ENCODE assay signal across 21 mouse cellular contexts in the genomic region with DNA sequence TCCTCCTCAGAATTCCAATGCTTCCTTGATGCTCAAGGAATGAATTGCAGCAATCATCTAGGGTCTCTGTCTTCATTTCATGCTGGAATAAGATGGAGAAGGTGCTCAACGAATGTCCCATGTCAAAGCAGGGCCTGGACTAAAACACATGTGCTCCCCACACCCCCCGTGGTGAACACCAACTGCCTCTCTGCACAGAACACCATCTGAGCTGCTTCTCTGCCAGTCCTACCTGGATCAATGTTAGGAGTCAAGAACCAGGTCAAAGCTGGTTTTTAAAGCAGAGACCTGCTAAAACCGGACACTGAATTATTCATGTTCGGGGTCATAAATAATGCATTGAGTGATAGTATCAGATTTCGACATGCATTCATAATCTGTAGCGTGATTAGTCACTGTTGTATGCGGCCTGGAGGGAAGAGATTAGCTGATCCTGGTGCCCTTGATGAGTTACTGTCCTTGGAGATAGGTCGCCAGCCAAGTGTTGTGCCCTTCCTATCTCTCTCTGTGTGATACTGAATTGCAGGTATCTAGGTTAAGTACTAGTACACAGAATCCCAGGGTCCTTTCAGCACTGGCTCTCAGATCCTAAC.
A peak's percentile ranks its signal among the peaks of the same experiment; 100 is the strongest.
DNase-seq lines count a peak whose midpoint lies in the region; ATAC-seq lines count a peak whose summit lies in the region.
"Had no signal": no experiment of that assay in that cellular context is flagged by ENCODE, and none has a peak within 500 bp of the region (broad histone marks: within the 10 kb centered on the region; RNA-seq: fewer than 3 reads in every experiment).

No protein-coding gene starts in this region.

- no peak overlapping the region for H3K9ac ChIP-seq in hindbrain, embryonic 11.5 days (ENCODE audit: low read depth, low read length)
- no peak overlapping the region for H3K9ac ChIP-seq in hindbrain, embryonic 16.5 days (ENCODE audit: low read depth, low read length)
- no peak overlapping the region for H3K9ac ChIP-seq in midbrain, embryonic 13.5 days (replicated peaks)
- no peak overlapping the region for H3K9ac ChIP-seq in midbrain, embryonic 16.5 days (ENCODE audit: low read depth, low read length)
- no peak overlapping the region for H3K9ac ChIP-seq in liver, embryonic 11.5 days (ENCODE audit: low read depth, low read length)
- H3K9ac ChIP-seq: limb, embryonic 12.5 days; liver, embryonic 13.5 days; lung, embryonic 14.5 days; neural tube, embryonic 15.5 days; stomach, embryonic 15.5 days had no signal

- no peaks in the 10 kb centered on the region for H3K9me3 ChIP-seq in hindbrain, embryonic 11.5 days (ENCODE audit: control insufficient read depth, low read length)
- H3K9me3 ChIP-seq in hindbrain, embryonic 16.5 days (ENCODE audit: control insufficient read depth, low read length), result no peaks in the 10 kb centered on the region
- H3K9me3 ChIP-seq in midbrain, embryonic 13.5 days, result no peaks in the 10 kb centered on the region
- H3K9me3 ChIP-seq in midbrain, embryonic 16.5 days (replicated peaks; ENCODE audit: control insufficient read depth, low read length, poor library complexity, severe bottlenecking), result no peaks in the 10 kb centered on the region
- H3K9me3 ChIP-seq in liver, embryonic 11.5 days (ENCODE audit: control insufficient read depth, low read length), result no peaks in the 10 kb centered on the region
- H3K9me3 ChIP-seq: limb, embryonic 12.5 days; liver, embryonic 13.5 days; neural tube, embryonic 15.5 days; stomach, embryonic 15.5 days had no signal

- H3K36me3 ChIP-seq in hindbrain, embryonic 11.5 days (ENCODE audit: control insufficient read depth, insufficient read depth, low read length), result no peaks in the 10 kb centered on the region
- H3K36me3 ChIP-seq in hindbrain, embryonic 16.5 days (ENCODE audit: control insufficient read depth, insufficient read depth, low read length), result no peaks in the 10 kb centered on the region
- H3K36me3 ChIP-seq in midbrain, embryonic 13.5 days, result no peaks in the 10 kb centered on the region
- no peaks in the 10 kb centered on the region for H3K36me3 ChIP-seq in midbrain, embryonic 16.5 days (ENCODE audit: control insufficient read depth, insufficient read depth, low read length)
- H3K36me3 ChIP-seq in liver, embryonic 11.5 days (ENCODE audit: control insufficient read depth, insufficient read depth, low read length), result no peaks in the 10 kb centered on the region
- H3K36me3 ChIP-seq: limb, embryonic 12.5 days; liver, embryonic 13.5 days; neural tube, embryonic 15.5 days; stomach, embryonic 15.5 days had no signal

- no peak overlapping the region for H3K4me2 ChIP-seq in hindbrain, embryonic 11.5 days (replicated peaks; ENCODE audit: low read depth, low read length)
- no peak overlapping the region for H3K4me2 ChIP-seq in hindbrain, embryonic 16.5 days (ENCODE audit: low read length)
- no peak overlapping the region for H3K4me2 ChIP-seq in midbrain, embryonic 13.5 days (replicated peaks)
- no peak overlapping the region for H3K4me2 ChIP-seq in midbrain, embryonic 16.5 days (ENCODE audit: low read length)
- H3K4me2 ChIP-seq in liver, embryonic 11.5 days, result no peak overlapping the region
- H3K4me2 ChIP-seq: heart, embryonic 11.5 days; limb, embryonic 12.5 days; liver, embryonic 13.5 days; lung, embryonic 14.5 days; neural tube, embryonic 15.5 days; stomach, embryonic 15.5 days had no signal

- no peak overlapping the region for H3K4me3 ChIP-seq in hindbrain, embryonic 11.5 days (ENCODE audit: low read depth, low read length)
- no peak overlapping the region for H3K4me3 ChIP-seq in hindbrain, embryonic 16.5 days (ENCODE audit: low read length)
- no peak overlapping the region for H3K4me3 ChIP-seq in midbrain, embryonic 13.5 days (replicated peaks)
- no peak overlapping the region for H3K4me3 ChIP-seq in midbrain, embryonic 16.5 days (ENCODE audit: low read depth, low read length)
- H3K4me3 ChIP-seq in liver, embryonic 11.5 days (ENCODE audit: low read depth, low read length), result no peak overlapping the region
- H3K4me3 ChIP-seq: limb, embryonic 12.5 days; liver, embryonic 13.5 days; neural tube, embryonic 15.5 days; stomach, embryonic 15.5 days had no signal

- DNase-seq in hindbrain, embryonic 11.5 days (ENCODE audit: low spot score), result peak; percentile 14
- DNase-seq in brain, adult 2 months (ENCODE audit: low read depth, low spot score), result peak; percentile 66
- peak; percentile 52 for DNase-seq in cerebellum, adult 9-11 months
- no peak for DNase-seq in liver, embryonic 11.5 days (ENCODE audit: low spot score)
- no peak for DNase-seq in heart, postnatal 25 days (ENCODE audit: low spot score)
- DNase-seq: heart, postnatal 14 days; kidney, postnatal 4 days; layer of hippocampus, adult 9-11 months; liver, embryonic 13.5 days; lung, embryonic 14.5 days; lung, postnatal 36 days; thymus, adult 18-20 months; thymus, postnatal 4 days had no signal

- intact Hi-C loops in heart, postnatal 25 days (cut with DNase I), result no loop called here

- WGBS in hindbrain, embryonic 11.5 days, result 62% methylated on average over 8 of the region's 8 CpGs
- 60% methylated on average over 8 of the region's 8 CpGs for WGBS in hindbrain, embryonic 16.5 days
- WGBS in midbrain, embryonic 13.5 days, result 48% methylated on average over 8 of the region's 8 CpGs
- 48% methylated on average over 8 of the region's 8 CpGs for WGBS in midbrain, embryonic 16.5 days
- WGBS in liver, embryonic 11.5 days, result 73% methylated on average over 8 of the region's 8 CpGs

- H3K27ac ChIP-seq in hindbrain, embryonic 11.5 days (ENCODE audit: low read depth, low read length), result no peak overlapping the region
- no peak overlapping the region for H3K27ac ChIP-seq in hindbrain, embryonic 16.5 days (ENCODE audit: low read depth, low read length)
- peak overlapping the region; percentile 17; the same call in 1 of the 2 replicates for H3K27ac ChIP-seq in midbrain, embryonic 13.5 days
- no peak overlapping the region for H3K27ac ChIP-seq in midbrain, embryonic 16.5 days (ENCODE audit: low read length)
- H3K27ac ChIP-seq in liver, embryonic 11.5 days (ENCODE audit: low read depth, low read length), result no peak overlapping the region
- H3K27ac ChIP-seq: limb, embryonic 12.5 days; liver, embryonic 13.5 days; neural tube, embryonic 15.5 days; stomach, embryonic 15.5 days had no signal

- peak; percentile 54; the same call in 1 of the 2 replicates for ATAC-seq in hindbrain, embryonic 11.5 days (ENCODE audit: low FRiP score)
- no peak for ATAC-seq in hindbrain, embryonic 16.5 days
- peak; percentile 73 for ATAC-seq in midbrain, embryonic 13.5 days
- no peak for ATAC-seq in midbrain, embryonic 16.5 days
- ATAC-seq in liver, embryonic 11.5 days (replicated peaks; ENCODE audit: low FRiP score), result no peak
- ATAC-seq: Patski had no signal

- no peaks in the 10 kb centered on the region for H3K27me3 ChIP-seq in hindbrain, embryonic 11.5 days (ENCODE audit: control insufficient read depth, insufficient read depth, low read length)
- no peaks in the 10 kb centered on the region for H3K27me3 ChIP-seq in hindbrain, embryonic 16.5 days (replicated peaks; ENCODE audit: control insufficient read depth, insufficient read depth, low read length)
- H3K27me3 ChIP-seq in midbrain, embryonic 13.5 days, result no peaks in the 10 kb centered on the region
- H3K27me3 ChIP-seq in midbrain, embryonic 16.5 days (ENCODE audit: control insufficient read depth, insufficient read depth, low read depth, low read length), result no peaks in the 10 kb centered on the region
- no peaks in the 10 kb centered on the region for H3K27me3 ChIP-seq in liver, embryonic 11.5 days (replicated peaks; ENCODE audit: control insufficient read depth, insufficient read depth, low read length)
- H3K27me3 ChIP-seq: limb, embryonic 12.5 days; liver, embryonic 13.5 days; neural tube, embryonic 15.5 days; stomach, embryonic 15.5 days had no signal

- no peaks in the 10 kb centered on the region for H3K4me1 ChIP-seq in hindbrain, embryonic 11.5 days (replicated peaks; ENCODE audit: control insufficient read depth, insufficient read depth, low read length)
- no peaks in the 10 kb centered on the region for H3K4me1 ChIP-seq in hindbrain, embryonic 16.5 days (ENCODE audit: control insufficient read depth, insufficient read depth, low read depth, low read length)
- H3K4me1 ChIP-seq in midbrain, embryonic 13.5 days (replicated peaks), result peaks cover 23% of the 10 kb centered on the region
- H3K4me1 ChIP-seq in midbrain, embryonic 16.5 days (ENCODE audit: control insufficient read depth, insufficient read depth, low read length), result 0 out of 2 replicates have a peak, but pooled peaks cover 4% of the 10 kb centered on the region
- no peaks in the 10 kb centered on the region for H3K4me1 ChIP-seq in liver, embryonic 11.5 days (replicated peaks; ENCODE audit: control insufficient read depth, insufficient read depth, low read length)
- H3K4me1 ChIP-seq: liver, embryonic 13.5 days; stomach, embryonic 15.5 days had no signal

Comparison
In these comparisons a context has a peak if more than half of its experiments do, and no peak if none do; other contexts are left out.
1. ATAC-seq: peak in hindbrain, embryonic 11.5 days (single experiment) and midbrain, embryonic 13.5 days (single experiment); none in hindbrain, embryonic 16.5 days (single experiment), midbrain, embryonic 16.5 days (single experiment) and liver, embryonic 11.5 days (single experiment).
2. DNase-seq: peak in hindbrain, embryonic 11.5 days (single experiment), brain, adult 2 months (single experiment) and cerebellum, adult 9-11 months (single experiment); none in liver, embryonic 11.5 days (single experiment) and heart, postnatal 25 days (single experiment).